Mouse (Mus musculus): ENCODE measurements around the gene Steap3.
"Not testable (repeated sequence)": the region's sequence is repeated elsewhere in the genome, so short reads cannot be mapped to it uniquely, and the experiment has no call there.

Steap3 gene

GRCm38 (mm10) chr1:120272605-120273004, at the start of gene Steap3:
TSS of gene Steap3 (minus strand) at chr1:120272705.
- DNase-seq (ENCODE audit: low spot score in 2 of 2), result no peak

- no peak for DNase-seq (ENCODE audit: low spot score in 2 of 2)
These were observed 48.9 kb upstream of the Steap3 start for GRCm38 (mm10) chr1:120321270-120322021.

GRCm38 (mm10) chr1:120305801-120306200, 33.3 kb upstream of the Steap3 start:
- no peak for DNase-seq (ENCODE audit: low spot score in 2 of 2)

- no peak for DNase-seq (ENCODE audit: low spot score in 2 of 2)
These were observed 24.4 kb upstream of the Steap3 start for GRCm38 (mm10) chr1:120296936-120297335.

- DNase-seq (ENCODE audit: low spot score in 2 of 2), result no peak
These were observed 21.3 kb upstream of the Steap3 start for GRCm38 (mm10) chr1:120293803-120294202.

GRCm38 (mm10) chr1:120291709-120292108, 19.2 kb upstream of the Steap3 start:
- DNase-seq (ENCODE audit: low spot score in 2 of 2), result no peak

GRCm38 (mm10) chr1:120289843-120290242, 17.3 kb upstream of the Steap3 start:
- DNase-seq (ENCODE audit: low spot score in 2 of 2), result no peak

GRCm38 (mm10) chr1:120287679-120288078, 15.2 kb upstream of the Steap3 start:
- no peak for DNase-seq (ENCODE audit: low spot score in 2 of 2)

GRCm38 (mm10) chr1:120276058-120276457, 3.6 kb upstream of the Steap3 start:
- not testable (repeated sequence) for DNase-seq (ENCODE audit: low spot score in 2 of 2)

GRCm38 (mm10) chr1:120275224-120275623, 2.7 kb upstream of the Steap3 start:
- no peak for DNase-seq (ENCODE audit: low spot score in 2 of 2)

- no peak for DNase-seq (ENCODE audit: low spot score in 2 of 2)
These were observed 1.6 kb downstream of the Steap3 start for GRCm38 (mm10) chr1:120270882-120271281.

GRCm38 (mm10) chr1:120270115-120270514, 2.4 kb downstream of the Steap3 start:
- DNase-seq (ENCODE audit: low spot score in 2 of 2), result no peak

- DNase-seq (ENCODE audit: low spot score in 2 of 2), result no peak
These were observed 4.9 kb downstream of the Steap3 start for GRCm38 (mm10) chr1:120267631-120268030.

- DNase-seq (ENCODE audit: low spot score in 2 of 2), result no peak
These were observed 6.0 kb downstream of the Steap3 start for GRCm38 (mm10) chr1:120266460-120266859.

- peak; percentile 13 to 64 for DNase-seq (ENCODE audit: low spot score in 2 of 2)
These were observed 7.4 kb downstream of the Steap3 start for GRCm38 (mm10) chr1:120264861-120265686.

- no peak for DNase-seq (ENCODE audit: low spot score in 2 of 2)
These were observed 9.3 kb downstream of the Steap3 start for GRCm38 (mm10) chr1:120263226-120263625.

GRCm38 (mm10) chr1:120261166-120261565, 11.3 kb downstream of the Steap3 start:
- DNase-seq (ENCODE audit: low spot score in 2 of 2), result no peak

GRCm38 (mm10) chr1:120259249-120259648, 13.3 kb downstream of the Steap3 start:
- no peak for DNase-seq (ENCODE audit: low spot score in 2 of 2)

GRCm38 (mm10) chr1:120258744-120259143, 13.8 kb downstream of the Steap3 start:
- DNase-seq (ENCODE audit: low spot score in 2 of 2), result no peak

- DNase-seq (ENCODE audit: low spot score in 2 of 2), result no peak
These were observed 14.3 kb downstream of the Steap3 start for GRCm38 (mm10) chr1:120258245-120258644.

GRCm38 (mm10) chr1:120253751-120254150, 18.8 kb downstream of the Steap3 start:
- DNase-seq (ENCODE audit: low spot score in 2 of 2), result no peak

GRCm38 (mm10) chr1:120252519-120253160, 19.9 kb downstream of the Steap3 start:
- DNase-seq (ENCODE audit: low spot score in 2 of 2), result no peak

All from left cerebral cortex, adult 9 months (tissue).